Mouse (Mus musculus): Measurements from ENCODE around the gene Rxra. TPM values are rescaled to one million over a fixed set of nuclear protein-coding genes. Genes with fewer than 3 reads are reported as not detected.
A peak's percentile ranks its signal among the peaks of the same experiment; 100 is the strongest.

Gene Rxra
- 4.7 and 5.8 TPM in 2 replicates for polyA plus RNA-seq (2015; fragmentation: Nextera tagmentation; extraction: Ambion mirVana)

DNA sequence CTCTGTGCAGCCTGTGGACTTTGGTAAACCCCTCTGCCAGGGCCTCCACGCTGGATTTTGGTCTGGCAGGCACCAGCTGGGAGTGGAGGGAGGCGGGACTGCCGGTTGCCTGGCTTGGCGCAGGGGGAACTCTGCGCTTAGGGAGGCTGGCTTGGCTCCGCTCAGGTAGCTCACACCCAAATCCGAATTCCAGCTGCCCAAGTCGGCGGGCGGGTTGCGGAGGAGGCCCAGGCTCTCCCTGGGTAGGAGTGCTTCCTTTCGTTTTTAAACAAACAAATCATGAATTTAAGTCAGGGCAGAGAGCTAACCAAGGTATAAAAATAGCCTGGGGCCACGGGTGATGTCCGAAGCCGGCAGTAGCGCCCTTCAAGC is at the start of gene Rxra:
Gene Rxra, plus strand, starts transcription at position 335 of the 372 bp plus-strand sequence.
- H3K36me3 ChIP-seq (replicated peaks) = no peaks in the 10 kb centered on the region
- no peak for ATAC-seq (ENCODE audit: insufficient read depth)
- H3K9me3 ChIP-seq (replicated peaks) = no peaks in the 10 kb centered on the region
- peaks cover 30% of the 10 kb centered on the region for H3K27me3 ChIP-seq
- 17% methylated on average over 16 of the region's 16 CpGs for WGBS (ENCODE audit: insufficient replicate concordance)
- H3K9ac ChIP-seq = peak within 1 kb of the TSS; percentile 71
- H3K4me2 ChIP-seq = peak within 1 kb of the TSS; percentile 86
- H3K27ac ChIP-seq (replicated peaks) = peak within 1 kb of the TSS; percentile 82
- H3K4me1 ChIP-seq (replicated peaks) = peaks cover 73% of the 10 kb centered on the region
- H3K4me3 ChIP-seq (replicated peaks) = peak within 1 kb of the TSS; percentile 70

DNA sequence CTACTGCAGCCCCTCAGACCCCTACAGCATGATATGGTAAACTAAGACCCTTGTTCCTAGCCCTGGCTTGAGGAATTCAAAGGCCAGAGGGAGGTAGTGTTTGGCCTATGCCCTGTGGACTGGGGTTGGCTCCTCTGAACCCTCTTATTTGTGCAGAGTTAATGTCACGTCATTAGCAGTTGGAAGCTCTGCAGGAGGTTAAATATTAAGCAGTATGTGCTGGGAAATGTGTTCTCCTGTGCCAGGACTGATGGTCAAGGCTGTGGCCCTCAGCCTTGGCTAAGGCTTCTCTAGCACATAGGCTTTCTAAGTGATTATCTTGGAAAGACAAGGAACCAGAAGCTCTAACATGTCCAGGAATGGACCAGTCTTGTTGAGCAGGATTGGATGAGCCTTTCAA is 49.6 kb upstream of the Rxra start:
- H3K27me3 ChIP-seq = no peaks in the 10 kb centered on the region
- no peak overlapping the region for H3K4me3 ChIP-seq (replicated peaks)
- no peak overlapping the region for H3K4me2 ChIP-seq
- no peak overlapping the region for H3K9ac ChIP-seq
- ATAC-seq (ENCODE audit: insufficient read depth) = peak; percentile 57
- H3K9me3 ChIP-seq (replicated peaks) = no peaks in the 10 kb centered on the region
- H3K4me1 ChIP-seq (replicated peaks) = peaks cover 12% of the 10 kb centered on the region; the same call in 1 of the 2 replicates
- no peaks in the 10 kb centered on the region for H3K36me3 ChIP-seq (replicated peaks)
- peak overlapping the region; percentile 76 for H3K27ac ChIP-seq (replicated peaks)
- 35% methylated on average over 1 of the region's 1 CpGs for WGBS (ENCODE audit: insufficient replicate concordance)

DNA sequence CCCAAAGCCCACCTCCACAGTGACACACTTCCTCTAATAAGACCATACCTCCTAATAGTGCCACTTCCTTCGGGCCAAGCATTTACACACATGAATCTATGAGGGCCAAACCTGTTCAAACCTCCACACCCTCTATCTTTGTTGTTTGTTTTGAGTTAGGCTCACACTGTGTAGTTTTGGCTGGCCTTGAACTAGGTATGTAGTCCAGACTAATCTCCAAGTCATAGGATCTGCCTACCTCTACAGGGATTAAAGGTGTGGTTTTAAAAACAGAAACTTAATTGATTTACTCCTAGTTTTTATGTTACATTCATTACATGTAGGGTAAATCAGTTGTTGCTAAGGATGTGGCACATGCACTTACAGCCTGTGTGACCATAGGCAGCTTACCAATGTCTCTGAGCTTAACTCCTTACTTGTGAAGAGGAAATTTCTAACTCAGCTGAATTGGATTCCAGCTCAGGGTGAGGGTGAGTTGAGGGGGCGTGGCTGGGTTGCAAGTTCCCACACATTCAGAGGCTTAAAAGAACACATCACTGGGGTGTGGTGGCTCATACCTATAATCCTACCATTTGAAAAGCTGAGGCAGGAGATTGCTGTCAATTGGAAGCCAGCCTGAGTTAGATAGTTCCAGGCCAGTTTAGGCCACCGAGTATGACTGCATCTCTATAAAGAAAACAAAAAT is 45.5 kb upstream of the Rxra start:
- ATAC-seq (ENCODE audit: insufficient read depth) = no peak
- WGBS (ENCODE audit: insufficient replicate concordance) = 61% methylated on average over 3 of the region's 3 CpGs
- H3K27me3 ChIP-seq = no peaks in the 10 kb centered on the region

DNA sequence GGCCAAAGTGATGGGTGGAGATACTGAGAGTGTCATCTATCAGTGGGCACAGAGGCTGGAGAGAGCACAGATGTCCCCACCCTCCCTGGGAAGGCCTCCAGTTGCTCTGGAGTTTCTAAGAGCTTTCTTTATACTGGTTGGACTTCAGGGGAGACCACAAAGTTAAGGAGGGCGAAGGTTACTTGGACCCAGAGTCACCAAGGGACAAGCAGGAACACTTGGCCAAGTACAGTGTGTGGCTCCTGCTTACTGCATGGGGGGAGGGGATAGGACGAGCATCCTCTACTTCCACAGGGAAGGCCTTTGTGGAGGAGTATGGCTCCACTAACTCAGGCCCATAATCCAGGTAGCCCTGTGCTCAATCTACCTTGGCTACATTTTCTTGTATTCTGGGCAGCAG is 42.8 kb upstream of the Rxra start:
- H3K9me3 ChIP-seq (replicated peaks) = no peaks in the 10 kb centered on the region
- no peak overlapping the region for H3K4me2 ChIP-seq
- H3K36me3 ChIP-seq (replicated peaks) = no peaks in the 10 kb centered on the region
- no peaks in the 10 kb centered on the region for H3K27me3 ChIP-seq
- WGBS (ENCODE audit: insufficient replicate concordance) = 49% methylated on average over 2 of the region's 2 CpGs
- no peak for ATAC-seq (ENCODE audit: insufficient read depth)
- 0 out of 2 replicates have a peak, but pooled peaks cover 3% of the 10 kb centered on the region for H3K4me1 ChIP-seq (replicated peaks)
- H3K4me3 ChIP-seq (replicated peaks) = no peak overlapping the region
- no peak overlapping the region for H3K9ac ChIP-seq
- H3K27ac ChIP-seq (replicated peaks) = no peak overlapping the region

More for the DNA sequence above, 45.5 kb upstream of the Rxra start:
- Histone ChIP-seq H3K9me3 (replicated peaks) (no peaks in the 10 kb centered on the region), H3K27ac (replicated peaks) (no peak overlapping the region), H3K4me2 (no peak overlapping the region), H3K36me3 (replicated peaks) (no peaks in the 10 kb centered on the region), H3K4me3 (replicated peaks) (no peak overlapping the region), H3K4me1 (replicated peaks) (peaks cover 10% of the 10 kb centered on the region; the same call in 1 of the 2 replicates), H3K9ac (no peak overlapping the region)

DNA sequence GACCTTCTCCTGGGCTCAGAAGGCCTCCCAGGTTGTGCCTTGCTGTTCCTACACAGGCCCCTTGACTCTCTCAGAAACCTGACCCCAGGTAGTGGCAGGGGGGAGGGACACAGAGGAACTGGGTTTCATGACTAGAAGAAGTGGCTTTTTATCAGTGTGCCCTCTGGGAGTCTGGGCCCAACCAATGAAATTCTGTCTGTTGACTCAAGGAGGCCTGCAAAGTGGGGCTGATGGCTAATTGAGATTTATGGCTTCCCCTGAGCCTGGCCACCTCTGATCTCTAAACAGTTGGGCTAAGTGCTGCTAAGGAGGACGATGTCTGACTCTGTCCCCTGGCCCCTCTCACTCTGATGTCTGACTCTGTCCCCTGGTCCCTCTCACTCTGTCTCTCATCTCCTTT is 42.2 kb upstream of the Rxra start:
- no peak for ATAC-seq (ENCODE audit: insufficient read depth)
- Histone ChIP-seq H3K9ac (no peak overlapping the region), H3K4me3 (replicated peaks) (no peak overlapping the region), H3K4me2 (no peak overlapping the region), H3K27ac (replicated peaks) (no peak overlapping the region), H3K9me3 (replicated peaks) (no peaks in the 10 kb centered on the region), H3K36me3 (replicated peaks) (no peaks in the 10 kb centered on the region), H3K27me3 (no peaks in the 10 kb centered on the region), H3K4me1 (replicated peaks) (0 out of 2 replicates have a peak, but pooled peaks cover 6% of the 10 kb centered on the region)
- 50% methylated on average over 1 of the region's 1 CpGs for WGBS (ENCODE audit: insufficient replicate concordance)

DNA sequence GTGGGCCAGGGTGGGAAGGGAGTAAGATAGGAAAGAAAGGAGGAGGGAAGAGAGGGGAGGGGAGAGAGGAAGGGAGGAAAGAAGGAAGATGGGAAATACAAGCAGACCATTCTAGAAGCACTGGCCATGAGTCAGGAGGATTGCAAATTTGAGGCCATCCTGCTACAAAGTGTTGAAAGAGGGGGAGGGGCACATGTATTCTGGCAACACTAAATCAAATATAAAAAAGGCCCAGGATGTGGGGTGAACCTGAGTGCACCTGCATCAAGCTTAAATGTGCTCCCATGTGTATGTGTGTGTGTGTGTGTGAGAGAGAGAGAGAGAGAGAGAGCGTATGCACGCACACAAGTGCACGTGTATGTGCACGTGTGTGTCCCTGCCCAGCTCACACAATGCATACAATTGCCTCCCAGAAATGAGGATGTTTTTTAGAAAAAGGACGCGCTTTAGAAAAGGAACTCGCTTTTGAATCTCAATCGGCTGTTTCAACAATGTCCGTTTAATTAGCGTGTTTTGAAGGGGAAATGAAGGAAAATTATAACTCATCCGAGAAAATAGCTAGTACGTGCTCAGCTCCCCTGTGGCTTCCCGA is 41.0 kb upstream of the Rxra start:
- no peak overlapping the region for H3K4me3 ChIP-seq (replicated peaks)
- WGBS (ENCODE audit: insufficient replicate concordance) = 77% methylated on average over 13 of the region's 13 CpGs
- H3K9me3 ChIP-seq (replicated peaks) = no peaks in the 10 kb centered on the region
- H3K36me3 ChIP-seq (replicated peaks) = no peaks in the 10 kb centered on the region
- H3K4me2 ChIP-seq = no peak overlapping the region
- ATAC-seq (ENCODE audit: insufficient read depth) = no peak
- H3K9ac ChIP-seq = no peak overlapping the region
- H3K27me3 ChIP-seq = no peaks in the 10 kb centered on the region
- no peak overlapping the region for H3K27ac ChIP-seq (replicated peaks)
- 0 out of 2 replicates have a peak, but pooled peaks cover 6% of the 10 kb centered on the region for H3K4me1 ChIP-seq (replicated peaks)

DNA sequence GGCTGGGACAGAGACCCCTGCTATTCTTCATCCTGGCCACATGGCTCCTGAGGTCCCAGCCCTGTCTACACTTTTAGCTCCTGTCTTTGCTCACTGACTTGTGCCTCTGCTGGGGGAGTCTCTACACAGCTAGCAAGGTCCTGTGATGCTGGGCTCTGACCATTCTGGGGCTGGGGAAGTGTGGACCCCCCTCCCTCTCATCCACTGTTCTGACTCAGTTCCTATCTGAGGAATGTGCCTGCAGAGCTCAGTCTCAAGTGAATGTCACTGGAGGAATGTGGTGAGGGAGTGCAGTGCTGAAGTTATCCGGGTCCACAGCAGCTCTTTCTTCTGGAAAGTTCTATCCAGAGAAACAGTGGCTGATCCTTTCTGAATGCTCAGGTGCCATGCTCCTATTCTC is 39.4 kb upstream of the Rxra start:
- Histone ChIP-seq H3K9me3 (replicated peaks) (no peaks in the 10 kb centered on the region), H3K4me3 (replicated peaks) (no peak overlapping the region), H3K9ac (no peak overlapping the region), H3K36me3 (replicated peaks) (no peaks in the 10 kb centered on the region), H3K27me3 (no peaks in the 10 kb centered on the region), H3K4me2 (no peak overlapping the region), H3K27ac (replicated peaks) (no peak overlapping the region), H3K4me1 (replicated peaks) (0 out of 2 replicates have a peak, but pooled peaks cover 6% of the 10 kb centered on the region)
- ATAC-seq (ENCODE audit: insufficient read depth) = no peak
- WGBS (ENCODE audit: insufficient replicate concordance) = 34% methylated on average over 1 of the region's 1 CpGs

DNA sequence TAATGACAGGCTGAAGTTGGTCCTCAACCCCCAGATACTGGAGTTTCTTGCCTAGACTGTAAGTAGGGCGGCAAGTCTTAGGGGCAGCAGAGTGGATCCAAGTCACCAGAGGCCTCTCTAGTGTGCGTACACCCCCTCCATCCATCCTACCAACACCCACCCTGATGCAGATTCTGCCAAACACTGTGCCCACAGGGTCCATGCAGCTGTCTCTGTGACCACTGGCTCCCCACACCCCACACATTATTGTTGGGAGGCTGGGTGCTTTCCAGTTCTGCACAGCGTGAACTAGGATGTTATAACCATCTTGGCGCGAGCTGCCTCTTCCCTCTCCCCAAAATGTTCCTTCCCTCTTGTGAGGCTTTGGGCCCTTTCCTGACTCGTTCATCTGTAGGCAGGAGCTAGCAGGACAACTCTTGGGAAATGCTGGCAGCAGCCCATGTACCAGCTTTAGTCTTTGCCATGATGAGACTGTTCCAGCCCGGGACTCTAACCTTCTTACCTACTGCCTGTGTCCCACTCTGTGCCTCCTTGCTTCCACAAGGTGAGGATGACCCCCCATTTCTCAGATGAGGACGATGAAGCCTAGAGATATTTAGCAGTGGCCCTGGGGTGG is 38.9 kb upstream of the Rxra start:
- Histone ChIP-seq H3K4me1 (replicated peaks) (0 out of 2 replicates have a peak, but pooled peaks cover 6% of the 10 kb centered on the region), H3K27ac (replicated peaks) (no peak overlapping the region), H3K27me3 (no peaks in the 10 kb centered on the region), H3K4me3 (replicated peaks) (no peak overlapping the region), H3K9me3 (replicated peaks) (no peaks in the 10 kb centered on the region), H3K4me2 (no peak overlapping the region), H3K9ac (no peak overlapping the region), H3K36me3 (replicated peaks) (no peaks in the 10 kb centered on the region)
- ATAC-seq (ENCODE audit: insufficient read depth) = no peak
- 66% methylated on average over 8 of the region's 8 CpGs for WGBS (ENCODE audit: insufficient replicate concordance)

DNA sequence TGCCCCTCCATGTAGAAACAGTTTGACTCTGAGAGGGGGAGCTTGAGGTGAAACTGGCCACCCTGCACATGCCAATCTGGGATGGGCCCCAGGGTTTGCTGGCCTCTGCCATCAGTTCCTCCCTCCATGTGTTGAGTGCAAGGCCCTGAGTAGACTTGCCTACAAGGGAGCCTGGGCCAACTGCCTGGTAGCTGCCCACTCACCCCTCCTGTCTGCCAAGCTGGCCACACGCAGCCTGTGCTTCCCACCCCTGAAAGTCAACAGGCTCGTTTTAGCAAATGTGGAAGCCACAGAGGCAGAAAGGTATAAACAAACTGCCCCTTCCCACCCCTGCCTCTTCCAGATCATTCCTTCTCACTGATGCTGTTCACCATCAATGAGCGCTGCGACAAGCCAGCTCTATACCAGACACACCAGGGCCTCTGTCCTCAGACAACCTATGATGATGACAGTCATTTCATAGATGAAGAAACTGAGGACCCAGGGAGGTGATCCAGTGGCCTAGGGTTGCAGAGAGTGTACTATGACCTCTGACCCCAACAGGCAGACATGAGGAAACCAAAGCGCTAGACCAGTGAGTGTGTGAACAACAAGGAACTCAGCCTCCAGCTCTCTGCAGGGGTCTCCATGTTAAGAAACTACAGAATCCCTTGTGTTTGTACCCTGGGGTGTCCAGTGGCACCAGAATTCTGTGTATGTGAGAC is 36.5 kb upstream of the Rxra start:
- H3K27ac ChIP-seq (replicated peaks) = no peak overlapping the region
- no peak overlapping the region for H3K4me2 ChIP-seq
- WGBS (ENCODE audit: insufficient replicate concordance) = 66% methylated on average over 5 of the region's 5 CpGs
- H3K36me3 ChIP-seq (replicated peaks) = no peaks in the 10 kb centered on the region
- no peaks in the 10 kb centered on the region for H3K27me3 ChIP-seq
- no peak overlapping the region for H3K9ac ChIP-seq
- no peak overlapping the region for H3K4me3 ChIP-seq (replicated peaks)
- ATAC-seq (ENCODE audit: insufficient read depth) = no peak
- 0 out of 2 replicates have a peak, but pooled peaks cover 3% of the 10 kb centered on the region for H3K4me1 ChIP-seq (replicated peaks)
- H3K9me3 ChIP-seq (replicated peaks) = no peaks in the 10 kb centered on the region

DNA sequence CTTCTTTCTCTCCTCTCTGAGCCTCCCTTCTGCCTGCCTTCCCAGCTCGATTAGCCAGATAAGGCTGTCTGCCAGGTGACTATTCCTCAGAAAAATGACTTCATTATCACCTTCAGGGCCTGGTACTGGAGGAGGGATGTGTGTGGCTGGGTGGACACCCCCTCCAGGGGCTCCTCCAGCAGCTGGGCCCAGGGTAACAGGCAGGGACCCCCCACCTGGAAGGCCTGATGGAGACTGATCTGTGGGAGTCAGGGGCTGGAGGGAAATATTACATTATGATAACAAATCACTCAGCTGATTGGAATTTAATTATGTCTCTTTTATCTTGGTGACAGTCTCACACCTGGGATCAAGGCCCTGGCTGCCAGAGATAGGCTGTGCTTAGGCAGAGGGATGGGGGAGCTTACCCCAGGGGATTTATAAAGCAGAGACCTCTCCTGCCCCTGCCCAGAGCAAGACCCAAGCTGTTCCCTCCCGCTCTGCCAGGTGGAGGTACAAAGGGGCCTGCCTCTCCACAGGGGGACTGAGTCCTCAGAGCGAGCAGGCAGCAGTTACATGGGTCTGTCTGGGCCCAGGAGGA is 35.2 kb upstream of the Rxra start:
- WGBS (ENCODE audit: insufficient replicate concordance) = 47% methylated on average over 3 of the region's 3 CpGs
- Histone ChIP-seq H3K9me3 (replicated peaks) (no peaks in the 10 kb centered on the region), H3K4me2 (no peak overlapping the region), H3K36me3 (replicated peaks) (no peaks in the 10 kb centered on the region), H3K4me3 (replicated peaks) (no peak overlapping the region), H3K27me3 (no peaks in the 10 kb centered on the region), H3K27ac (replicated peaks) (no peak overlapping the region), H3K9ac (no peak overlapping the region), H3K4me1 (replicated peaks) (0 out of 2 replicates have a peak, but pooled peaks cover 3% of the 10 kb centered on the region)
- ATAC-seq (ENCODE audit: insufficient read depth) = no peak

All from liver, embryonic 15.5 days (tissue).